Mouse (Mus musculus) liver, adult 2 months (tissue): ENCODE data around the gene Tango6. TPM values are rescaled to one million over a fixed set of nuclear protein-coding genes. Genes with fewer than 3 reads are reported as not detected.
"Not testable (repeated sequence)": the region's sequence is repeated elsewhere in the genome, so short reads cannot be mapped to it uniquely, and the experiment has no call there.

Experiments used
- DNase-seq: peaks from one replicate; pipeline ENCODE4 v3.0.0-alpha.2; 2011; ENCODE audit warnings: low read depth, low spot score; ENCODE audit errors: extremely low read depth
- H3K27ac ChIP-seq: fragments of 200-500 bp; replicated peaks from 2 replicates; pipeline ENCODE4 v1.5.1; 2012; ENCODE audit warnings: low read depth, mild to moderate bottlenecking, control low read depth, inconsistent platforms, low read length; ENCODE audit not compliant: insufficient read depth
- H3K27me3 ChIP-seq: fragments of 200-500 bp; 2 replicates; pipeline ENCODE4 v1.6.1; 2012; ENCODE audit warnings: mild to moderate bottlenecking, moderate library complexity, low read length, inconsistent platforms; ENCODE audit not compliant: control insufficient read depth, insufficient read depth
- H3K36me3 ChIP-seq: fragments of 200-500 bp; 2 replicates; pipeline ENCODE4 v1.6.1; 2012; ENCODE audit warnings: low read length, inconsistent platforms; ENCODE audit not compliant: control insufficient read depth, insufficient read depth
- H3K4me1 ChIP-seq: fragments of 200-500 bp; 2 replicates; pipeline ENCODE4 v1.6.1; 2011; ENCODE audit warnings: low read length; ENCODE audit not compliant: control insufficient read depth, insufficient read depth
- H3K4me3 ChIP-seq: fragments of 200-500 bp; 2 replicates; pipeline ENCODE4 v1.5.1; 2011; ENCODE audit warnings: low read depth, mild to moderate bottlenecking, control low read depth, low read length, moderate library complexity; ENCODE audit not compliant: insufficient read depth
- H3K79me2 ChIP-seq: fragments of 200-500 bp; 2 replicates; pipeline ENCODE4 v1.6.1; 2012; ENCODE audit warnings: inconsistent platforms, mild to moderate bottlenecking, low read length, moderate library complexity; ENCODE audit not compliant: control insufficient read depth, insufficient read depth
- H3K9ac ChIP-seq: fragments of 200-500 bp; 2 replicates; pipeline ENCODE4 v1.6.1; 2012; ENCODE audit warnings: low read depth, mild to moderate bottlenecking, control low read depth, inconsistent platforms, low read length
- CTCF ChIP-seq: fragments of 200-500 bp; IDR thresholded peaks from 2 replicates; pipeline ENCODE4 v1.5.1; 2011; ENCODE audit warnings: low read depth, low read length, control low read depth
- POLR2A ChIP-seq: fragments of 200-500 bp; IDR thresholded peaks from 2 replicates; pipeline ENCODE4 v1.6.1; 2011; ENCODE audit warnings: low read length, control low read depth; ENCODE audit not compliant: insufficient read depth; ENCODE audit errors: extremely low read depth
- WGBS: fragments of 180-500 bp; shearing (Covaris S2); methylation state at CpG from one replicate; pipeline ENCODE4 v1.1.7; 2018; 5-methylcytosine and 5-hydroxymethylcytosine counted together
- polyA plus RNA-seq: library from polyadenylated mRNA; depleted of rRNA; stranded (reverse); fragments of >200 nt; gene quantifications from 2 replicates; pipeline ENCODE4 v1.2.3, GENCODE M21; 2012
- total RNA-seq: library from RNA; depleted of rRNA; stranded (reverse); fragments of >200 nt; gene quantifications from 2 replicates; pipeline ENCODE4 v1.2.3, GENCODE M21; 2014

Gene Tango6
- total and polyA plus RNA-seq, 2 experiments, result 2.1 to 4.0 TPM

GRCm38 (mm10) chr8:106872454-106873034, 189.7 kb downstream of the Tango6 start:
- no peaks in the 10 kb centered on the region for H3K79me2 ChIP-seq
- 44% methylated on average over 8 of the region's 8 CpGs for WGBS
- no peak overlapping the region for H3K27ac ChIP-seq
- no peaks in the 10 kb centered on the region; the same call in 1 of the 2 replicates for H3K4me1 ChIP-seq
- H3K36me3 ChIP-seq, result no peaks in the 10 kb centered on the region
- no peak overlapping the region for H3K9ac ChIP-seq
- no peak for DNase-seq
- no peak for TF ChIP-seq POLR2A
- TF ChIP-seq CTCF, result no peak
- peaks cover 12% of the 10 kb centered on the region for H3K27me3 ChIP-seq
- H3K4me3 ChIP-seq, result no peak overlapping the region

GRCm38 (mm10) chr8:106880121-106880707, 197.3 kb downstream of the Tango6 start:
- H3K36me3 ChIP-seq, result peaks cover 9% of the 10 kb centered on the region; the same call in 1 of the 2 replicates

GRCm38 (mm10) chr8:106884094-106884493, 201.2 kb downstream of the Tango6 start:
- not testable (repeated sequence) for H3K27ac ChIP-seq
- H3K36me3 ChIP-seq, result peaks cover 16% of the 10 kb centered on the region
- WGBS, result 97% methylated on average over 11 of the region's 11 CpGs

More at GRCm38 (mm10) chr8:106880121-106880707, 197.3 kb downstream of the Tango6 start:
- Histone ChIP-seq H3K79me2 (no peaks in the 10 kb centered on the region), H3K9ac (no peak overlapping the region), H3K4me3 (no peak overlapping the region), H3K27ac (no peak overlapping the region), H3K27me3 (no peaks in the 10 kb centered on the region), H3K4me1 (no peaks in the 10 kb centered on the region)
- WGBS, result 93% methylated on average over 8 of the region's 8 CpGs
- TF ChIP-seq CTCF (no peak), POLR2A (no peak)
- DNase-seq, result no peak

GRCm38 (mm10) chr8:106884826-106885400, 202.0 kb downstream of the Tango6 start:
- H3K9ac ChIP-seq, H3K4me1 ChIP-seq, H3K27ac ChIP-seq, H3K79me2 ChIP-seq, H3K27me3 ChIP-seq, H3K4me3 ChIP-seq: not testable (repeated sequence)
- H3K36me3 ChIP-seq, result peaks cover 12% of the 10 kb centered on the region
- peak; percentile 69 for DNase-seq
- 56% methylated on average over 4 of the region's 4 CpGs for WGBS

More at GRCm38 (mm10) chr8:106884094-106884493, 201.2 kb downstream of the Tango6 start:
- not testable (repeated sequence) for H3K27me3 ChIP-seq, H3K4me1 ChIP-seq, H3K79me2 ChIP-seq, H3K9ac ChIP-seq, H3K4me3 ChIP-seq, DNase-seq

GRCm38 (mm10) chr8:106887336-106888189, 204.7 kb downstream of the Tango6 start:
- Histone ChIP-seq H3K27me3 (no peaks in the 10 kb centered on the region), H3K4me3 (no peak overlapping the region), H3K27ac (no peak overlapping the region), H3K36me3 (peaks cover 12% of the 10 kb centered on the region), H3K9ac (no peak overlapping the region), H3K4me1 (peaks cover 6% of the 10 kb centered on the region), H3K79me2 (peaks cover 7% of the 10 kb centered on the region)
- TF ChIP-seq CTCF (peak; percentile 64), POLR2A (no peak)
- WGBS, result 7% methylated on average over 5 of the region's 5 CpGs
- DNase-seq, result peak; percentile 68
